Mouse (Mus musculus) myocyte (in vitro differentiated cells): ENCODE measurements at regions not wholly inside any gene's neighbourhood (a gene's known extent, or its start where the extent isn't known, plus 50 kb on each side); places are given as distances from the start of the nearest gene placed in this dataset.

Source experiments
- E2F4 ChIP-seq: IDR thresholded peaks from one replicate; pipeline ENCODE4 v1.6.1; 2011; ENCODE audit warnings: mild to moderate bottlenecking, control low read depth, moderate library complexity; ENCODE audit not compliant: insufficient read depth
- MAX ChIP-seq: IDR thresholded peaks from one replicate; pipeline ENCODE4 v1.6.1; 2011; ENCODE audit warnings: low read depth, mild to moderate bottlenecking, control low read depth

DNA sequence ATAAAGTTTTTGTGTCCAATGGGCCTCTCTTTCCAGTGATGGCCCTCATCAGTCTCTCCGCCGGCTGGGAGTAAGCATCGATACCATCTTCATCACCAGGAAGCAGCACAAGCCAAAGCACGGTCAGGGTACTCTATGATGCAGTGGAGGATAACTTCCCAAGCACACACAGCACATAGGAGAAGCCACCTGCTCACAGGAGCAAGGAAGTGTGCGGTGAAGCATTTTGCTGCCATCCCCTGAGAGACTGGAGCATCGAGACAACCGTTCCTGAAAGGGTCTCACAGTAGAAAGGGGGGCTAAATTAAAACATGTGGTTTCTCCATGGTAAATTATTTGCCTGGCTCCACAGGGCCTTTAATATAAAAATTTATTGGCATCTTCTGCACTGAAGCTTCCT lies 277.1 kb downstream of the Lrig3 start:
- TF ChIP-seq E2F4 (no peak), MAX (no peak)
